Mouse (Mus musculus): ENCODE results near the gene Babam2.

DNA sequence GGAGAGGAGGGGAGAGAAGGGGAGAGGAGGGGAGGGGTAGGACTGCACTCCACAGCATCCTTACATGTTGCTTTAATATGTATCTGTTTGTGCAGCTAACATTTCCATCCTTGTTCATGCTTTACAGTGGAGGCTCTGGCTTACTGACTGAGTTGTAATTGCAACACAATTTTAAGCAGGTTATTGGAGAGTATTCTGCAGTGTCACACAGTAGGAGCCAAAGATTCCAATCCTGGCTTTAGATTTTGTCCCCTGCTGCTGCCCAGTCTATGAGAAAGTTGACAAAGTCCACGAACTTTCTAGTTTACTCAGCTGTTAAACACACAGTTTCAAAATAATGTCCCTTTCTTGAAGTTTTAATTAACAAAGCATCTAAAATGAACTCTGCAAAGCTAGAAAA lies 358.6 kb downstream of the Babam2 start:
- TF ChIP-seq CTCF (IDR thresholded peaks at IDR 0.05; ENCODE audit: extremely low read depth, insufficient read length, insufficient replicate concordance, low read depth, low read length) (no peak), POLR2A (IDR thresholded peaks at IDR 0.05; ENCODE audit: low read depth, low read length) (no peak)

Measured in small intestine, adult 2 months (tissue).